Mouse (Mus musculus) small intestine, adult 2 months (tissue): ENCODE measurements around the gene Cfap44.

ENCODE experiments used
- CTCF ChIP-seq: fragments of 200-500 bp; IDR thresholded peaks from 2 replicates; pipeline ENCODE4 v1.5.1; 2012; ENCODE audit warnings: low read depth, mild to moderate bottlenecking, control low read depth, inconsistent platforms, low read length, moderate library complexity, mixed read lengths; ENCODE audit not compliant: insufficient replicate concordance, insufficient read length; ENCODE audit errors: extremely low read depth
- POLR2A ChIP-seq: fragments of 200-500 bp; IDR thresholded peaks from 2 replicates; pipeline ENCODE4 v1.6.1; 2012; ENCODE audit warnings: low read depth, mild to moderate bottlenecking, control low read depth, inconsistent platforms, low read length, moderate library complexity

GRCm38 (mm10) chr16:44481599-44482593 lies 87.3 kb downstream of the Cfap44 start:
- no peak for TF ChIP-seq CTCF
- TF ChIP-seq POLR2A = no peak
